Mouse (Mus musculus) cerebellum, adult 2 months (tissue): Measurements from ENCODE around the gene Klhdc8b.

Experiments
- CTCF ChIP-seq: fragments of 200-500 bp; IDR thresholded peaks from 2 replicates; pipeline ENCODE4 v1.5.1; 2011; ENCODE audit warnings: low read depth, mild to moderate bottlenecking, control low read depth, low read length, moderate library complexity, borderline replicate concordance; ENCODE audit not compliant: insufficient read depth
- POLR2A ChIP-seq: fragments of 200-500 bp; IDR thresholded peaks from 2 replicates; pipeline ENCODE4 v1.6.1; 2011; ENCODE audit warnings: low read length, control low read depth, borderline replicate concordance; ENCODE audit not compliant: insufficient read depth

GRCm38 (mm10) chr9:108490559-108491285 lies 29.3 kb upstream of the Klhdc8b start, which contains the start of gene Usp19:
- TF ChIP-seq CTCF (no peak), POLR2A (peak; percentile 81; the same call in 1 of the 2 replicates)
